Mouse (Mus musculus) small intestine, adult 2 months (tissue): ENCODE measurements around the gene Tulp2.

Source experiments
- CTCF ChIP-seq: fragments of 200-500 bp; IDR thresholded peaks from 2 replicates; pipeline ENCODE4 v1.5.1; 2012; ENCODE audit warnings: low read depth, mild to moderate bottlenecking, control low read depth, inconsistent platforms, low read length, moderate library complexity, mixed read lengths; ENCODE audit not compliant: insufficient replicate concordance, insufficient read length; ENCODE audit errors: extremely low read depth
- POLR2A ChIP-seq: fragments of 200-500 bp; IDR thresholded peaks from 2 replicates; pipeline ENCODE4 v1.6.1; 2012; ENCODE audit warnings: low read depth, mild to moderate bottlenecking, control low read depth, inconsistent platforms, low read length, moderate library complexity

- TF ChIP-seq CTCF = peak; percentile 36; the same call in 1 of the 2 replicates
- TF ChIP-seq POLR2A = no peak
Measured at GRCm38 (mm10) chr7:45447325-45447990, 34.2 kb upstream of the Tulp2 start.
